Mouse (Mus musculus): ENCODE measurements around the gene Plekho1.
A peak's percentile ranks its signal among the peaks of the same experiment; 100 is the strongest.
"Not testable (repeated sequence)": the region's sequence is repeated elsewhere in the genome, so short reads cannot be mapped to it uniquely, and the experiment has no call there.

The Plekho1 gene

DNA sequence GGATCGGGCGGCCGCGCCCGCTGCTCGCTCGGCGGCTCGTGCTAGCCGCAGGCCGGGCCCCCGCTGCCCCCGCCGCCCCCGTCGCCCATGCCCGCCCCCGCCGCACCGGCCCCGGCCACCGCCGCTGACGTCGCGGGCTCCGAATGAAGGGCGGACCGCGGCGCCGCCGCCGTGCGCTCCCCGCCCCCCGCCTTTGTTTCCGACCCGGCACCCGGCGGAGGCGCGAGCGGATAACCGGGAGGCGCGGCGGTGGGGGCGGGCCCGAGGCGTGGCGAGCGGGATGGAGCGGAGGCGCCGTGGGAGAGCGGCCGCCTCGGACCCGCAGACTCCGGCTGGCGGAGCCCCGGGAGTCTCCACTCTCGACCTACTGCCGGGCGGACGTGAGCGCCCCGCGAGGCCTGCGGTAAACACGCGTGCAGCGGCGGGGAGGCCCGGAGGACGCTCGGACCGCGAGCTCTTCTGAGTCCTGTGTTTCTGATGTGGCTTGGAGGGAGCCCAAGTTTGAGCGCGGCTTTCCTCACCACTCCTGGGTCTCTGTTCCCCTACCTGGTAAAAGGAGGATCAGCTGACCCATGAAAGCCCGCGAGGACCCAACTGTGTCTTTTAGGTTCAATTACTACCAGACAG is at the start of gene Plekho1:
Gene Plekho1, minus strand, starts transcription at position 200 of the 627 bp plus-strand sequence.
- DNase-seq (ENCODE audit: low spot score in 2 of 2): peak; percentile 55 to 70

GRCm38 (mm10) chr3:96044559-96044958 is 48.8 kb upstream of the Plekho1 start:
- DNase-seq (ENCODE audit: low spot score in 2 of 2): not testable (repeated sequence)

GRCm38 (mm10) chr3:96043104-96043503 is 47.3 kb upstream of the Plekho1 start:
- no peak for DNase-seq (ENCODE audit: low spot score in 2 of 2)

GRCm38 (mm10) chr3:96041079-96041478 is 45.3 kb upstream of the Plekho1 start:
- DNase-seq (ENCODE audit: low spot score in 2 of 2): peak in 1 of 2 experiments; percentile 48

DNA sequence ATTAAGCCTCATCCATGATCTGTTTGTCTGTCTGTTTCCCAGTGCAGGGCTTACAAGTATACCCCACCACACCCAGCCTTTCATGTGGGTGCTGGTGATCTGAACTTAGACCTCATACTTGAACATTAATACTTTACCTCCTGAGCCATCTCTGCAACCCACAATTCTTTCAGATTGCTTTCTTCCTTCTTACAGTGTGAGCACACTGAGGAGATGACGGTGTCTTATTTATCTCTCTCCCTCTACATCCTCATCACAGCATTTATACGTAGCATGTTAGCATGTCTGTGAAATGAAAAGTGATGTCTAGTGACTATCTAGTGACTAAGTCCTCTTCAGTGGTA is 44.8 kb upstream of the Plekho1 start:
- peak in 1 of 2 experiments; percentile 10 for DNase-seq (ENCODE audit: low spot score in 2 of 2)

DNA sequence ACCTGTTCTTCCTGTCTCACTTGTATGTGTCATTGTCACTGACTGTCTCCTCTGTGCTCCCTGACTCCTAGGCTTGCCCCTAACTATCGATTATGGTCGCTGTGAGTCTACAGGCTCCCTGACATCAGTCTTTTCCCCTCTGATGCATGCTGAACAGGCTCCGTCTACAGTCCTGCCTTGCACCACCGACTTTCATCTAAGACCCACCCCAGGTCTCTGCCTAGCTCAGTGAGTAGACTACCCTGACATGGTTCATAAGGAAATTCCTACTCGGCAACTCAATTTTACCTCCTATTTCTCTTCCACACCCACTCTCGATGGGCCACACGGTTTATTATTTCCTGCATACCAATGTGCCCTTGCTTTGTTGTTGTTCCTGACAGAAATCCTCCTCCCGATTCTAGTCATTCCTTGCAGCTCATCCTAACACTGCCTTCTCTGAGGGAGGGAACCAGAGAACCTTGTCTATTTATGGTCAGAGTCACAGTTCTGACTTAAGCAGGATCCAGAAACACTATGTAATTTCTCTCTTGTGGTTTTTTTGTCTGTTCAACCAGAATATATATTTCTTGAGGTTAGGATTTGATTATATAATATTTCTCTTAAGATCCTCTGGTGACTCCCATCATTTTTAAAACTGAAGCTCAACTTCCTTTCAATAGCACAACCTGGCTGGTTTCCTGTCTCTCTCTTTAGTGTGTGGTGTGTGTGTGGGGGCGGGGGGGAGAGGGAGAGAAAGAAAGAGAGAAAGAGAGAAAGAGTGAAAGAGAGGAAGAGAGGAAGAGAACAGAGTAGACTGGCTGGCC is 44.3 kb upstream of the Plekho1 start:
- peak in 1 of 2 experiments; percentile 4 for DNase-seq (ENCODE audit: low spot score in 2 of 2)

- DNase-seq (ENCODE audit: low spot score in 2 of 2): no peak
These were observed 43.0 kb upstream of the Plekho1 start for GRCm38 (mm10) chr3:96038851-96039250.

GRCm38 (mm10) chr3:96038156-96038555 is 42.4 kb upstream of the Plekho1 start:
- DNase-seq (ENCODE audit: low spot score in 2 of 2): peak in 1 of 2 experiments; percentile 25

GRCm38 (mm10) chr3:96036796-96037195 is 41.0 kb upstream of the Plekho1 start:
- DNase-seq (ENCODE audit: low spot score in 2 of 2): peak in 1 of 2 experiments; percentile 25

DNA sequence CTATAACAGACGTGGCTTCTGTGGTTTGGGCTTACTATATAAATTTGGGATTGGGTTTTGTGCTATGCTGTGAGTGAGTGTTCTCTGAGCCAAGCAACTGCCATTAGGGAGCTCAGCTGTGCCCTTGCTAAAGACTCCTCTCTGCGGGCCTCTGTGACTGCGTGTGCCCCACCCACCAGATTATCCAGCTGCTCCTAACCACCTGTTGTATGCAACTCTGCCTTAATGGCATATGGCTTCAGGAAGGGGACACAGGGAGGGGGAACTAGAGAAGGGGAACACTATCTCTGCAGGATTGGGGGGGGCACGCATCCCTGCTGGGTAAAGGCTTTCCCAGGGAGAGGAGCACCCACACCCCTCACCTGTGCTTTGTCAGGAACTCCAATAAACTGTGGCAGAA is 37.2 kb upstream of the Plekho1 start:
- DNase-seq (ENCODE audit: low spot score in 2 of 2): no peak

- no peak for DNase-seq (ENCODE audit: low spot score in 2 of 2)
These were observed 36.8 kb upstream of the Plekho1 start for GRCm38 (mm10) chr3:96032652-96033017.

DNA sequence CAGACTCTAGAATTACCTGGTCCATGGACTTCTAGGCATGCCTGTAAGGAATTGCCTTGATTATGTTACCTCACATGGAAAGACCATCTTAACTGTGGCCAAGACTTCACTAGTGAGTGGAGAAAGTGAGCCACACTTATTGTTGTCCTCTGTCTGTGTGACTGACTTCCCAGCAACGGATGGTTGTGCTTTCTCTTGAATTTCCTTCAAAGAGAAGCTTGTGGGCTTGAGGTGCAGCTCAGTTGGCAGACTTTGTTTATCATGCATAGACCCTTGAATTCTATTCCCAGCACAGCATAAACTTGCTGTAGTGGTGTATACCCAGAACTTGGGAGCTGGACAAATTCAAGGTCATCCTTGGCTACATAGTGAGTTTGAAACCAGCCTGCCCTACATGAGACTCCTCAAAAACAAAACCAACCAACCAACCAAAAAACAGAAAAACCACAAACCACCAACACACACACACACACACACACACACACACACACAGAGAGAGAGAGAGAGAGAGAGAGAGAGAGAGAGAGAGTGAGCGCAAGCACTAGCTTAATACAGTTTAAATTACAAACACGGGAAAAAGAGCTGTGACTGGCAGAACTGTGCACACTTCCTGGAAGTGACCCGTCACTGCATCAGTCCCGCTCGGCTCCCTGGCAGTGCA is 36.3 kb upstream of the Plekho1 start:
- no peak for DNase-seq (ENCODE audit: low spot score in 2 of 2)

DNA sequence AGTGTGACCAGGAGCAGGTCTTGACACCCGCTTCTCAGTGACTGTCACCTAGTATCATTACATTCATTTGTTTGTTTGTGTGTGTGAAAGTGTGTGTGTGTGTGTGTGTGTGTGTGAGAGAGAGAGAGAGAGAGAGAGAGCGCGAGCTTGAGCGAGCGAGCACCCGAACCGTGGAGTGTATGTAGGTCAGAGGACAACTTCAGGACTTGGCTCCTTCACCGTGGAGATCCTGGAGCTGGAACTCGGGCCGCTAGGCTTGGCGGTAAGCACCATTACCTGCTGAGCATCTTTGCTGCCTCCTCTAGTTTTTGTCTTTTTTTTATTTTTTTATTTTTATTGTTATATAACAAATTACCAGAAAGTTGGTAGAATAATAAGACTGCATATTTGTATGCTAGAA is 34.0 kb upstream of the Plekho1 start:
- DNase-seq (ENCODE audit: low spot score in 2 of 2): no peak

- DNase-seq (ENCODE audit: low spot score in 2 of 2): no peak
These were observed 33.5 kb upstream of the Plekho1 start for GRCm38 (mm10) chr3:96029336-96029735.

- no peak for DNase-seq (ENCODE audit: low spot score in 2 of 2)
These were observed 32.1 kb upstream of the Plekho1 start for GRCm38 (mm10) chr3:96027875-96028274.

- DNase-seq (ENCODE audit: low spot score in 2 of 2): no peak
These were observed 31.3 kb upstream of the Plekho1 start for GRCm38 (mm10) chr3:96027145-96027544.

- DNase-seq (ENCODE audit: low spot score in 2 of 2): no peak
These were observed 25.8 kb upstream of the Plekho1 start for GRCm38 (mm10) chr3:96021421-96022128.

DNA sequence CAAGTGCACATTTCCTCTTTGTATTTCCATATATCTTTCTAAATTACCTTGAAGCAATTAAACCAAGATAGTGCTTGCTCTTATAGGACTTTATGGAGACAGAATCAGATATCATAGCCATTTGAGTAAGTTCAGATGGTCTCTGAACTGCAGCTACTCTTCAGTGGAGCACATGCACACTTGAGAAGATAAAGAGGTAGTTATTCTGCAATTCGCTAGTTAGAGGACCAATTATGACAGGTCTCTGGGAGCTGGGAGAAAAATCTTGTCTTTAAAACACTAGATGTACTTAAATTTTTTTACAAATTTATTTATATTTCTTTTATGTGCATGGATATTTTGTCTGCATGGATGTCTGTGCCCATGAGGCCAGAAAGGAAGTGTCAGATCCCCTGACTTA is 24.9 kb upstream of the Plekho1 start:
- no peak for DNase-seq (ENCODE audit: low spot score in 2 of 2)

GRCm38 (mm10) chr3:96017461-96017860 is 21.7 kb upstream of the Plekho1 start:
- DNase-seq (ENCODE audit: low spot score in 2 of 2): no peak

DNA sequence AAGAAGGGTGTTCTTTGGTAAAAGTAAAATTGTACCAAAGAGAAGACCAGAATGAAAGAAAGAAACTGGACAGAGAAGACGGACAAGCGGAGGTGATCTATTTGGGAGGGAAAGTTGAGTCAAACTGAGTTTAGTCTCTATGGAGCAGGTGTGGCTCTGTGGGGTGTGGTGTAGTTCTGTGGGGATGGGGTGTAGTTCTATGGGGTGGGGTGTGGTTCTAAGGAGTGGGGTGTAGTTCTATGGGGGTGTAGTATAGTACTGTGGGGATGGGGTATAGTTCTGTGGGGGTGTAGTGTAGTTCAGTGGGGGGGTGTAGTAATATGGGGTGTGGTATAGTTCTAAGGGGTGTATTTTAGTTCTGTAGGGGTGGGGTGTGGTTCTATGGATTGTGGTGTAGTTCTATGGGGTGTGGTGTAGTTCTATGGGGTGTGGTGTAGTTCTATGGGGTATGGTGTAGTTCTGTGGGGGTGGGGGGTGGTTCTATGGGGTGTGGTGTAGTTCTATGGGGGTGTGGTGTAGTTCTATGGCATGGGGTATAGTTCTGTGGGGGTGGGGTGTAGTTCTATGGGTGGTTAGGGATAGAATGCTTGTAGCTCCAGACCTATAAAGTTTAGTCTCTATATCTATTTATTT is 20.6 kb upstream of the Plekho1 start:
- no peak for DNase-seq (ENCODE audit: low spot score in 2 of 2)

GRCm38 (mm10) chr3:96015681-96016080 is 19.9 kb upstream of the Plekho1 start:
- DNase-seq (ENCODE audit: low spot score in 2 of 2): no peak

DNA sequence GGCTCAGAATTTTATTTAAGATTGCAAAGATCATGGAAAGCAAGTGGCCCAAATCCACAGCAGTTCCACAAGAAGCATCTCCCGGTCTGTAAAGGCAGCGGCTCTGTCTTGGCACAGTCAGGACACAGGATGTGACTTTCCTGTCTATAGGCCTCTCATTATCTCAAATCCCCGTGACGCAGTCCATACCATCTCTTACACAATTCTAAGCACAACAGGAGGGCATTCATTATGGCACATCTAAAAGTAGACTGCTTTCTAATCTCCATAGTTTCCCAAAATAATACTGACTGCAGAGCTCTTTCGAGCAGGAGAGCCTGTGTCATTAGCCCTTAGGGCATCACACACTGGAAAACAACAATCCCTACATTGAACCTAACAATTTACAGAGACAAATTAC is 17.0 kb upstream of the Plekho1 start:
- no peak for DNase-seq (ENCODE audit: low spot score in 2 of 2)

Measured in urinary bladder, postnatal 4 days (tissue).